Mouse (Mus musculus) layer of hippocampus, adult 11-12 months (tissue): ENCODE results near the gene Cd59a.
"Not testable (repeated sequence)": the region's sequence is repeated elsewhere in the genome, so short reads cannot be mapped to it uniquely, and the experiment has no call there.

Experiments used
- DNase-seq: peaks from one replicate; pipeline ENCODE4 v3.0.0; 2022; ENCODE audit warnings: low spot score

Cd59a gene

DNA sequence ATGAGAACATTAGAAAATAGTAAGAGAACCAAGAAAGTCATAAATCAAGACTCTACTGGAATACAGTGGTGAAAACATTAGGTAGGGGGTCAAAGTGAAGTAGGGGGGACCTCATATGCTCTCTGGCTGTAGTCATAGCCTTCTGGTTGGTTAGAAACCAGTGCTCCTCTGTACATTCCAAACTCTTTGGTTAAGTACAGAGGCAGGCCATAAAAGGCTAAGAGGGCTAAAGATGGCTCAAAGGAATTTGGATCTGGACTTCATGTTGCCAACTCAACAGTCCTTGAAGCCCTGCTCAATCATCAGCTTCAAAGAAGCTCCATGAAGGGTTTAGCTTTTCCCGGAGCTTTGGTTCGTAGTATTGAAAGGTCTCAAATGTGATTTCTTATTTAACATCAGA lies 13.4 kb downstream of the Cd59a start:
- DNase-seq = not testable (repeated sequence)

DNA sequence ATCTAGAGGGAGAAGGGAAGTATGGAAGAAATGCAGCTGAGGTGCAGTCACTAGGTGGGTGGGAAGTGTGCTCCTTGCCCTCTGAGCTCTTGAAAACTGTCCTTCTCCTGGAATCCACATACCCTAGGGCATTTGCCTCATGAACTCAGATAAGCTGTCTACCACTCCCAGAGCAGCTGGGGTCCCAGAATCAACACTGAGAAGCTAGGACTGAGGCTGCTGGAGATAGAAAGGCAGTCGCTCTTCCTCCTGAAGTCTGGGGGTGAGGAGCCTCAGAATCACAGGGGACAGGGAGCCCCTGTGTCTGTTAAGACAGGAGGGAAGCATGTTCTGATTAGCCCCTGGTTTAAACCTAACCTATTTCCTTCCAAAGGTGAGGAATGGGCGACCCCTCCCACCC lies 13.9 kb downstream of the Cd59a start:
- no peak for DNase-seq

DNA sequence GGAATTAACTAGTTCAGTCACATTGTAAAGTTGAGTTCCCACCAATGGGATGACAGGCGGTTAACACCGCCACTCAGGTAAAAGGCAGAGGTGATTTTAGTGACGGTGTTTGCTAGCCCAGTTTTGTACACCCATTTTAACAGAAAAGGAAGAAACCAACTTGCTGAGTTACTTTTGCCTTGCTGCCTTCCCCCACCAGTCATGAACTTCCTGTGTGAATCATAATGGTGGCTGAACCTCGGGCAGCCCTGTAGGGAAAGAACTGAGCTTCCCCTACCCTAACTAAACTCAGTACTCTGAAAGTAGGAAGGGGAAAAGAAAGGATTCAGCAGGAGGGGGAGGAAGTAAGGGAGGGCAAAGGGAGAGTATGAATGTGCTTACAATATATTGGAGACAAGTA lies 14.4 kb downstream of the Cd59a start:
- DNase-seq = no peak

DNA sequence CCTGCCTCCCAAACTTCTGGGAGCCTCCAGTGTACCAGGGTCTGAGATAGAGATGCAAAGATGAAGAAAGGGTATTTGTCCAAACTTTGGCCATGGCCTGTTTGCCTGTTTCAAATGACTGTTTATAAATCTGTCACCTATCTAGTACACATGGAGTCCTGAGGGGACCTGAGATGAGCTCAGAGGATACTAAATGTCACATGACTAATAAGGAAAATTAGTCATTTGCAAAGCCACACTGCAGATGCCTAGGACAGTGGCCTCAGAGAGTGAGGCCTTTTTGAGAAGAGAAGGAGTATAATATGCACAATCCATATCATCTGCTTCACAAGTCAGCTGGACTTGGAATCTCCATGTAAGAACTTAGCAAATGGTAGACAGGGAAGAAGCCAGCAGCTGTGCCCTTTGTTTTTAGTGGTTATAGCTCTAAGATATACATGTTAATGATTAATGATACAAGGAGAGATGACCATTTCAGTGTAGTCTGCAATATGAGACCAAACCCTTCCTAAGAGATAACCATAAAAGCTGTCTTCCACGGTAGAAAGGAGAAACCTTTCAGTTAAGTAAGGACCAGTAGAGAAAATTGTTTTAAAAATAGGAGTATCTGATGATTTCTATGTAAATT lies 15.7 kb downstream of the Cd59a start:
- not testable (repeated sequence) for DNase-seq

GRCm38 (mm10) chr2:104113563-104113962 lies 18.0 kb downstream of the Cd59a start:
- not testable (repeated sequence) for DNase-seq

GRCm38 (mm10) chr2:104114898-104115297 lies 19.3 kb downstream of the Cd59a start:
- DNase-seq = no peak

DNA sequence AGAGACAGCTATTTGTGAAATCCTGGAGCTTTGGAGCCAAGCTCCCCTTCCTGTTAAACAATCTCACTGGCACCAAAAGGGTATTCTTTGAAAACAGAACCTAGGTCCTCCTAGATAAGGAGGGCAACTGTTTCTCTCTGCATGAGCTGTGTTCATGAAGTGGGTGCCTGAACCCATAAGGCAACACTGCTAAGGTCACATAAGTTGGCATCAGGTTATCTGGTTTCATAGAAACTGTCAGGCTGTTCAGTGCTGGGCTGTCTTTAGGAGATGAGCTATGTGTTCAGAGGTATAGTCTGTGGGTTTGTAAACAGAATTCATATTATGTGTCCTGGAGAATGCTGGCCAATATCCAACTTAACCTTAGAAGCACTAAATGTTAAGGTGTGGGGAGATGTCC lies 21.6 kb downstream of the Cd59a start:
- DNase-seq = not testable (repeated sequence)

GRCm38 (mm10) chr2:104119097-104119496 lies 23.5 kb downstream of the Cd59a start:
- DNase-seq = no peak

DNA sequence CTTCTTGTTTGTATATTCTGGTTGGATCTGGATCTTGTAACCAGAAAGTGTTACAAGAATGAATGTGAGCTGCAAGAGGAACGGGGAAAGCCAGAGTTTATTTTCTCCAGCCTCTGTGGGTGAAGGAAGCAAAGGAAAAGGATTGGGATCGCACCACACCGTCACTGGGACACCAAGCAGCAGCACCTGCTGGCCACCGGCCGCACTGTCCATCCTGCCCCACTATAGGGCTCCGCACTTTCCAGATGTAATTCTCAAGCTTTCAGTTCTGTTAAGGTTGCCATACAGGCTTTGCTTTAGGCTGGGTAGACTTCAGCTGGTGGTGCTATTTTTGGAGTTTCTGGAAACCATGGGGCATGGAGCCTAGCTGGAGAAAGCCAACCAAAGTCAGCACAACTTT lies 24.7 kb downstream of the Cd59a start:
- no peak for DNase-seq

DNA sequence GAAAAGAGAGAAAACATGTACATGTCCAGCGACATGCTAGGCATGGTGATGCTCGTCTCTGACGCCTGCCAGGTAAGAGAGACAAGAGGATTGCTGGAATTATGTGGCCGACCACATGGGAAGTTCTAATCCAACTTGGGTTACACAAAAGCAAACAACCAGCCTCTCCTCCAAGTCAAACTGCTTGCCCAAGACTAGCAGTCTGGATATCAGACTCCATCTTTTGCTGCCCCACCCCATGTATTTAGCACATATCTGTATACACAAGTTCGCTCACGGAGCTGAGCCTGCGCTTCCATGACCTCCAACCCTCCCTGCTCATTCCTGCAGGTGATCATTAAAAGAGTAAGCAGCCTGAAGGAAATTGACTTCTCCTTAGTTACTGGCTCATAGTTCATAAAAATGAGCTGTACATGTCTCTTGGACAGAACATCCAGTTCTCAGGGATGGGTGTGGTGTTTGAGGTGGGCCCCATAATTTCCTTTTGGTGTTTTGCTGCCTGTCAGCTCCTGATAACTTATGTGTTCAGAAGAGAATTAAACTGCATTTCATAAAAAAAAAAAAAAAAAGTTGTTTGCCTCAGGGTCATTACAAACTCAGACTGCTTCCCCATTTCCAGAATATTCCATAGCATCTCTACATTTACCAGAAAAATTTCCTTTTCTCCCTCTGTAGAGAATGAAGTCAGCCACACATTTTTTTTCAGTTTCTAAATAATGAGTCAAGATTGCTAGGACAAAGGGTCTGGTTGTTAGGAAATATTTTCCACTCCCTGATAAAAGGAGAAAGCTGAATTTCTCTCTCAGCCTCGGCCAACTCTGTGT lies 26.3 kb downstream of the Cd59a start:
- DNase-seq = no peak

- peak; percentile 88 for DNase-seq
Measured at GRCm38 (mm10) chr2:104122505-104123378, 27.1 kb downstream of the Cd59a start, which contains the start of gene A930018P22Rik. Gene A930018P22Rik, plus strand, starts transcription at chr2:104122769.

GRCm38 (mm10) chr2:104123540-104123939 lies 27.9 kb downstream of the Cd59a start:
- no peak for DNase-seq

- no peak for DNase-seq
Measured at GRCm38 (mm10) chr2:104124071-104124470, 28.5 kb downstream of the Cd59a start.

GRCm38 (mm10) chr2:104128803-104129531 lies 33.4 kb downstream of the Cd59a start:
- DNase-seq = no peak

- no peak for DNase-seq
Measured at GRCm38 (mm10) chr2:104130165-104130564, 34.6 kb downstream of the Cd59a start.

DNA sequence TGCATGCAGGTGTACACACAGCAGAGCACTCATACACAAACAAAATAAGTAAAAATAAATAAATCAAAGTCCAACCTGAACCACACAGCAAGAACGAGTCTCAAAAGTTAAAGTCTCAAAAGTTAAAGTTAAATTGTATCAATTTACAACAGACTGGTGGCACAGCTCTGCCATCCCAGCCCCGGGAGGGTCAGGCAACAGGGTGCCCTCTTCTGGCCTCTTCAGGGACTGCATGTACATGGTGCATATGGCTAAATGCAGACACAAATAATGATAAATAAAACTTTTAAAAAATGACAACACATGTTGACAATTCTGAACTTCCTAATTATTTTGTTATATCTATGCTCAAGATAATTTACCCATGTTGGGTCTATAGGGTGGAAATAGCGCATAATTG lies 35.4 kb downstream of the Cd59a start:
- DNase-seq = no peak

GRCm38 (mm10) chr2:104132266-104132859 lies 36.8 kb downstream of the Cd59a start:
- DNase-seq = no peak

DNA sequence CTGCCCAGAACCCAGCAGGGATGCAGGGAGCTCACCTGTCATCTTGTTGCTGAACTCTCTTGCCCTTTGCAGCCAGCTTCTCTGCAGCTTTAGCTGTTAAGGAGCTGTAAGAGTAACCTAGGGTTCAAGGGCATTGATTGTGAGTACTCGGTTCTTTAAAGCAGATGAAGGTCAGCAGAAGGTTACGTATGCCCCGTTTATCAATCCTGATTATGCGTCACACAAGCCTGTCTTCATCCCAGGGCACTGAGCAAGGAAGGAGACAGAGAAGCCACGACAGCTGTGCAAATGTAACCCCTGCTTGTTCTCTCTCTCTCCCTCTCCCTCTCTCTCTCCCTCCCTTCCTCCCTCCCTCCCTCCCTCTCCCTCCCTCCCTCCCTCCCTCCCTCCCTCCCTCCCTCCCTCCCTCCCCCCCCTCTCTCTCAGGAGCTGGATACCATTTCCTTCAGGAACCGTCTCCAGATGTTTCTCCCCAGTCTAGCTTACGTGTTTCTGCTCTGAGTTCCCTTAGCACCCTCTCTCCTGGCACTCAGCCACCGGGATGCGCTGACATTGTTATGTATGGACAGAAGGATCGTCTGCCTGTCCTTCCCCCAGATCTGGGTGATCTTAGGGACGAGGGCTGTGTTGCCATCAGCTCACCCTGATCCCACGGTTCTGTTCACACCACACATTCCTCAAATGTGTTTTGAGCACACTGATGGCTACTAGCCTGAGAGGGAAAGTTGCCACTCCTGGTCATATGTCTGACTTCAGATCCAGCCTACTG lies 37.6 kb downstream of the Cd59a start:
- DNase-seq = no peak

DNA sequence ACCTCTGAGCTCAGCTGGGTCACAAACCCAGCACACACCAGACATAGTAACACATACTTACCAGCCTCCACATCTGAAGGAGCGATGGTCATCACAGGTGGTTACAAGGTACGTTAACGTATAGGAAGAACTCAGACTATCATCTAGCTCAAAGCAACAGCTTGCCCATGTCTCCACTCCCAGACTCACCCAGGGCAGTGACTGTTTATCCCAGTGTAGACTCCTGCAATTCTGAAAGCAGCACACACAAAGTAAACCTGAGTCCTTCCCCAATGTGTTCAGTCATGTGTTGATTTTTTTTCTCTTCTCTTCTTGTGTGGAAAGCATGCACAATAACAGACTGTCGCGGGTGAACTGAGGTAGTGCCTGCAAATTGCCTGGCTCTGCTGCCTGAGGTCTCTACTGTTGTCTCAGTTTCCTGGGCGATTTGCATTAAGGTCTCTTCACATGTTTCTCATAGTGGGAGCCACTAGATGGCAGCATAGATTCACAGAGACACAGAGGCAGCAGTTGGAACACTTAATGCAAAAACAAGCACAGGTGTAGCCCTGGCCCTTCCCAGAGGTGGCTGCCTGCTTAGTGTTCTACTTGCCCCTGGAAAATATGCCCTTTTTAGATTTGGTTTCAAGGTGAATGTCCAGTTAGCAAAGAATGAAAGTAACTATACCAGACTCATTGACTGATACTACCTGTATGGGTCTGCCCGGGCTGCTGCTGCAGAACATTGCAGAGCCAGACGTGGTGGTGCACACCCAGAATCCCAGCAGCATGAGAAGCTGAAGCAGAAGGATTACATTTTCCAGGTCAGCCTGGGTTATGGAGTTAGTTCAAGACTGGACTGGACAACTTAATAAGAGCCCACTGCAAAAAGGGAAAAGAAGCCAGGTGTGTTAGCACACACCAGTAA lies 38.8 kb downstream of the Cd59a start:
- peak; percentile 79 for DNase-seq

DNA sequence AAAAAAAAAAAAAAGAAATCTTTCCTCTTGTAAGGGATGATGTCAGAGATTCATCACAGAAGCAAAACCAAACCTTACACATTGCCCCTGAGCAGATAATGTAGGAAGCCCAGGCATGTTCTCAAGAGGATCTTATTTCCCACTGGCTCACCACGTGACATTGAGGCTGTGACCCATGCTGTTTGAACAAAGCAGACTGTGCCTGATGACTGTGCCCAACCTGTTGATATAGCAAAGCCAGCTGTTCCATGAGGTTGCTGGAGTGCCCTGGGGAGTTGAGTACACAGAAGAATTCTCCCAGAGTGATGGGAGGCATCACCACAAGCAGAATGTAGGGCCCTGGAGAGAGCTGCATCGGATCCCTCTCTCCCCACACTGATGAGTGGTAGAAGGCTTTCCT lies 40.3 kb downstream of the Cd59a start:
- no peak for DNase-seq
